Mouse (Mus musculus) liver, adult 2 months (tissue): ENCODE measurements around the gene Scn8a.

Experiments
- CTCF ChIP-seq: fragments of 200-500 bp; IDR thresholded peaks from 2 replicates; pipeline ENCODE4 v1.5.1; 2011; ENCODE audit warnings: low read depth, low read length, control low read depth
- POLR2A ChIP-seq: fragments of 200-500 bp; IDR thresholded peaks from 2 replicates; pipeline ENCODE4 v1.6.1; 2011; ENCODE audit warnings: low read length, control low read depth; ENCODE audit not compliant: insufficient read depth; ENCODE audit errors: extremely low read depth

DNA sequence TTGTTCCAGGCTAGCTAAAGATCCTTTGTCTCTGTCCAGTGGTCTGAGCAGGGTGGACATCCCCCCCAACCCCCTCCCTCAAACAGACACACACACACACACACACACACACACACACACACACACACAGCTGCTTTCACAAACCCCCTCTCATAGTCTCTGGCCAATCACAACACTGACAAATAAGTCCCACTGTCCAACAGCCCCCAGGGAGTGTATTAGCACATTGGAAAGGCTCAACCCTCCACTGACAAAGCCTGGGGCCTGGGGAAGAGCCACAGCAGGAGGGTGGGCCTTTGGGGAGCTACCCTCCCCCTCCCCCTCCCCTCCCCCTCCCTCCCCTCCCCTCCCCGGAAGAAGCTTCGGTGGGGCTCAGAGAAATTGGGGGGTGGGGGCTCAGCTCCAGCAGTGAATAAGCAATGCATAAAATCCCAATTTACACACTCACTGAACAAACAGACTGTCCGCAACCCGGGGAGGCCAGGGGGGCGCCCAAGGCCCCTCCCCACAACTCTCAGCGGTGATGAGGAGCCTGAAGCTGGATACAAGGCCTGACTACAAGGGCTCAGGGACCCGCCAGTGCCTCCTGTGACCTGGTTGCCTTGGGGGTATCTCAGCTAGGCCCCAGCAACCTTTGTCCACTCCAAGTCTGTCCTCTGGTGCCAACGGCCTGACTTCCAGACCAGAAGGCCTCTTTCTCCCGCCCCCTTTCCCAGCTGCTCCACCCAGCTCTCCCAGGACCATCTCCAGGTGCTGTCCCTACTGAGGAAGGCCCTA lies 197.4 kb downstream of the Scn8a start:
- TF ChIP-seq CTCF (no peak), POLR2A (no peak)
